Mouse (Mus musculus) forebrain, embryonic 12.5 days (tissue): ENCODE measurements around the gene Wfikkn2. TPM values are rescaled to one million over a fixed set of nuclear protein-coding genes. Genes with fewer than 3 reads are reported as not detected.

Source experiments
- ATAC-seq: fragments of 200-750 bp; cut with Nextera tagmentation; 2 replicates; pipeline ENCODE4 v1.8.0; 2017; ENCODE audit warnings: moderate TSS enrichment; ENCODE audit not compliant: low FRiP score
- H3K27ac ChIP-seq: fragments of 300-500 bp; sonication (generic); 2 replicates; pipeline ENCODE4 v1.5.1; 2016; ENCODE audit warnings: mild to moderate bottlenecking
- H3K27me3 ChIP-seq: fragments of 300-500 bp; sonication (generic); 2 replicates; pipeline ENCODE4 v1.6.1; 2016; ENCODE audit warnings: mild to moderate bottlenecking
- H3K36me3 ChIP-seq: fragments of 300-500 bp; sonication (generic); replicated peaks from 2 replicates; pipeline ENCODE4 v1.6.1; 2016; ENCODE audit warnings: mild to moderate bottlenecking
- H3K4me1 ChIP-seq: fragments of 300-500 bp; sonication (generic); 2 replicates; pipeline ENCODE4 v1.6.1; 2016
- H3K4me2 ChIP-seq: fragments of 300-500 bp; sonication (generic); 2 replicates; pipeline ENCODE4 v1.6.1; 2016; ENCODE audit warnings: mild to moderate bottlenecking, moderate library complexity
- H3K4me3 ChIP-seq: fragments of 300-500 bp; sonication (generic); replicated peaks from 2 replicates; pipeline ENCODE4 v1.5.1; 2016; ENCODE audit warnings: mild to moderate bottlenecking
- H3K9ac ChIP-seq: fragments of 300-500 bp; sonication (generic); 2 replicates; pipeline ENCODE4 v1.6.1; 2016; ENCODE audit warnings: mild to moderate bottlenecking
- H3K9me3 ChIP-seq: fragments of 300-500 bp; sonication (generic); 2 replicates; pipeline ENCODE4 v1.6.1; 2016
- WGBS: fragments of 180-500 bp; shearing (Covaris S2); methylation state at CpG from one replicate; pipeline ENCODE4 v1.1.7; 2016; 5-methylcytosine and 5-hydroxymethylcytosine counted together
- polyA plus RNA-seq: library from polyadenylated mRNA; unstranded; fragments of >200 nt; fragmentation: Nextera tagmentation; extraction: Ambion mirVana; gene quantifications from 2 replicates; pipeline ENCODE4 v1.2.1, GENCODE M21; 2016

Gene Wfikkn2
- polyA plus RNA-seq, 1 experiment from 2014 or later = 4.4 TPM

DNA sequence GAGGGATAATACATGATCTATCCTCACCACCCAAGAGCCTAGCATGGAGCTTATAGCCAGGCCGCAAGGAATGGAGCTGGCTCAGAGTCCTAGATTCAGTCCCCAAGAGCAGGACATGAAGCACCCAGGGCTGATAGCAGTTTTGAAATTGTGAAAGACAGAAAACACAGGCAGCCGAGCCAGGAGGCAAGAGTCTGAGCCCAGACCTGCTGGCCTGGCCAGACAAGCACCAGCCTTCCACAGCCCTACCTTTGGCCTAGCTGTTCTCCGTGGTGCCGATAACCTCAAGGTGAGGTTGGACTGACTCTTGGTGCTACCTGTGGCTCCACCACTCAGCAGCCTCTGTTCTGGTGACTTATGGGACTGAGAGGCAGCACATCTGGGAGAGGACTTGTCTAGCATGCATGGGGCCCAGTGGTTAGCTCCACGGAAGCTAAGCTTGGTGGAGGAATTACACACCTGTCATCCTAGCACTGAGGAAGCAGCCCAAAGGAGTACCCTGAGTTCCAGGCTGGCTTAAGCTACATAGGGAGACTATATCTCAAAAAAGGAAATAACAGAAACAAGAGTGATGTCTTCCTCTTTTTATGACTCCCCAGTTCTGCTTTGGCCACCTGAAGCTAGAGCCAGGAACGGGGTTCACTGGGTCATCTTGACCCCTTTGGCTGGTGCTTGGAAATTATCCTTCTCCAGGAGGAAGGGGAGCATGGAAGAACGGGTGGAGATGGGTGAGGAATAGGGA lies 47.2 kb downstream of the Wfikkn2 start:
- H3K9me3 ChIP-seq = no peaks in the 10 kb centered on the region
- peaks cover 4% of the 10 kb centered on the region; the same call in 1 of the 2 replicates for H3K4me1 ChIP-seq
- no peaks in the 10 kb centered on the region for H3K36me3 ChIP-seq
- WGBS = 92% methylated on average over 7 of the region's 7 CpGs
- H3K27ac ChIP-seq = no peak overlapping the region
- no peak for ATAC-seq
- no peaks in the 10 kb centered on the region; the same call in 1 of the 2 replicates for H3K27me3 ChIP-seq
- H3K9ac ChIP-seq = no peak overlapping the region
- H3K4me2 ChIP-seq = no peak overlapping the region
- H3K4me3 ChIP-seq = no peak overlapping the region

- Histone ChIP-seq H3K4me2 (no peak overlapping the region), H3K9me3 (no peaks in the 10 kb centered on the region), H3K9ac (no peak overlapping the region), H3K27me3 (no peaks in the 10 kb centered on the region; the same call in 1 of the 2 replicates), H3K27ac (no peak overlapping the region), H3K4me3 (no peak overlapping the region), H3K4me1 (peaks cover 4% of the 10 kb centered on the region; the same call in 1 of the 2 replicates), H3K36me3 (no peaks in the 10 kb centered on the region)
- WGBS = 86% methylated on average over 3 of the region's 3 CpGs
- ATAC-seq = no peak
Observed at GRCm38 (mm10) chr11:94196311-94196710, 49.5 kb downstream of the Wfikkn2 start.

DNA sequence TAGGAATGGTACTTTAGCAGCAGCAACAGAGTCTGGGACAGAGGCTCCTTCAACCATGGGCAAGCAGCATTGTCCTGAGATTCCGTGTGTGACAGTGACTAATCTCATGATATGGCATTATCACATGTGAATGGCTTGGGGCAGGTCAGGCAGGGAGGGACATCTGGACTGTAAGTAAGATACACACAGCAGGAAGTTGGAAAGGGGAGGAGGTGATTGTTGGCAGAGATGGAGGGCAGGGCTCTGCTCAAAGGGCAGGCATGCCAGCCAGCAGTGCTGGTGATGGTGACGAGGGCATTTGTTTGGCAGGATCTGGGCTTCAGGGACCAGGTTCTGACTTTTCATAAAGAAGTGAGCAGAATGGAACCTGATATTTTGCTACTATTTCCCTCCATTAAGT lies 52.7 kb downstream of the Wfikkn2 start:
- no peak overlapping the region for H3K27ac ChIP-seq
- ATAC-seq = no peak
- no peak overlapping the region for H3K4me3 ChIP-seq
- no peaks in the 10 kb centered on the region for H3K27me3 ChIP-seq
- WGBS = 84% methylated on average over 2 of the region's 2 CpGs
- peaks cover 4% of the 10 kb centered on the region; the same call in 1 of the 2 replicates for H3K4me1 ChIP-seq
- H3K36me3 ChIP-seq = no peaks in the 10 kb centered on the region
- H3K9ac ChIP-seq = no peak overlapping the region
- no peaks in the 10 kb centered on the region for H3K9me3 ChIP-seq
- H3K4me2 ChIP-seq = no peak overlapping the region

DNA sequence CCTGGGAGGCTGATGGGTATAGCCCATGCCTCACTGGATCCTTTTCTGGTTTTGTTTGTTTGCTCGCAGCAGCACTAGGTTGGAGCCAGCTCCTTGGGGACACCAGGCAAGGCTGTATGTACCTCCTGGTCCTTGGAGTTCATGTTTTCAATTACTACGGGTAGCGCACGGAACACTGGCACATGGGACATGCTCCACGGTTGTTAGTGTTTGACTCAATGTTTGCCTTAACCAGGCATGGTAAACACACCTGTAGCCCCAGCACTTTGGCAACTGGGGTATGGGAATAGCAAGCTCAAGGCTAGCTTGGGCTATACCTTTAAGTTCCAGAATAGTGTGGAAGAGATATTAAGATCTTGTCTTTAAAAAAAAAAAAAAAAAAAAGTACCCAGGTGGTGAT lies 55.1 kb downstream of the Wfikkn2 start:
- Histone ChIP-seq H3K4me1 (peaks cover 4% of the 10 kb centered on the region; the same call in 1 of the 2 replicates), H3K9me3 (no peaks in the 10 kb centered on the region), H3K4me3 (no peak overlapping the region), H3K36me3 (no peaks in the 10 kb centered on the region), H3K27ac (no peak overlapping the region), H3K27me3 (no peaks in the 10 kb centered on the region), H3K9ac (no peak overlapping the region), H3K4me2 (no peak overlapping the region)
- ATAC-seq = no peak
- WGBS = 86% methylated on average over 5 of the region's 5 CpGs

- Histone ChIP-seq H3K27me3 (no peaks in the 10 kb centered on the region), H3K9me3 (no peaks in the 10 kb centered on the region), H3K27ac (no peak overlapping the region), H3K36me3 (no peaks in the 10 kb centered on the region), H3K9ac (no peak overlapping the region), H3K4me1 (peaks cover under 1% of the 10 kb centered on the region; the same call in 1 of the 2 replicates), H3K4me3 (no peak overlapping the region), H3K4me2 (no peak overlapping the region)
- 72% methylated on average over 10 of the region's 10 CpGs for WGBS
- no peak for ATAC-seq
Observed at GRCm38 (mm10) chr11:94189579-94189978, 56.2 kb downstream of the Wfikkn2 start.

Other genes starting within 250 kb of the Wfikkn2 start
- 124 and 127 TPM in 2 replicates for gene Spag9, start 249.9 kb downstream of the Wfikkn2 start, polyA plus RNA-seq
- gene Tob1, start 34.6 kb downstream of the Wfikkn2 start, polyA plus RNA-seq = 42.6 and 43.1 TPM in 2 replicates
- 0.27 TPM in 1 of 2 replicates, not detected in the other for gene Gm21885, start 35.9 kb upstream of the Wfikkn2 start, polyA plus RNA-seq
- gene Luc7l3, start 76.0 kb upstream of the Wfikkn2 start, polyA plus RNA-seq = 174 and 179 TPM in 2 replicates
- 12.6 and 20.9 TPM in 2 replicates for gene Ankrd40, start 82.0 kb upstream of the Wfikkn2 start, polyA plus RNA-seq
- gene Abcc3, start 147.0 kb upstream of the Wfikkn2 start, polyA plus RNA-seq = 0.41 and 0.49 TPM in 2 replicates
- gene Cacna1g, start 228.2 kb upstream of the Wfikkn2 start, polyA plus RNA-seq = 9.6 and 12.1 TPM in 2 replicates
- gene Spata20, start 240.2 kb upstream of the Wfikkn2 start, polyA plus RNA-seq = 0.19 and 0.26 TPM in 2 replicates